Mouse (Mus musculus) liver, adult 2 months (tissue): Measurements from ENCODE around the gene Mnd1.

ENCODE experiments used
- CTCF ChIP-seq: fragments of 200-500 bp; IDR thresholded peaks from 2 replicates; pipeline ENCODE4 v1.5.1; 2011; ENCODE audit warnings: low read depth, low read length, control low read depth
- POLR2A ChIP-seq: fragments of 200-500 bp; IDR thresholded peaks from 2 replicates; pipeline ENCODE4 v1.6.1; 2011; ENCODE audit warnings: low read length, control low read depth; ENCODE audit not compliant: insufficient read depth; ENCODE audit errors: extremely low read depth

DNA sequence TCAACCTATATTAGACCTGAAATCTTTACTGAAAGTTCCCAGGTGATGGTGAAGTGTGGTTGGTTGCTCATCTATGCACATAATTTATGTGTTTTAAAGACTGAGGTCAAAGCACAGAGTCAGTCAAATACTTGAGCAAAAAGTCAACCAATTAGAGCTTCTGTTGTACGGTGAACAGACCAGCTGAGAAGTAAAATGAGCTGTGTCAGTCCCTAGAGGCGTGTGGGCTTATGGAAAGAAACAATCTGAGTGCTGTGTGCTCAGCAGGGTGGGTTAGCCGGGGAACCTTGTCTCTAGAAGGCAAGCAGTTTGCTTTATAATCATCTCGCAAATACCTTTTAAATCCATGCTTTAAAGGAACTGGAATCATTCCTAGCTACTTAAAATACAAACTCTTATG, 1.4 kb upstream of the Mnd1 start:
- no peak for TF ChIP-seq CTCF
- TF ChIP-seq POLR2A: no peak
